Mouse (Mus musculus) lung, embryonic 14.5 days (tissue): ENCODE measurements around the gene Polr2a. TPM values are rescaled to one million over a fixed set of nuclear protein-coding genes. Genes with fewer than 3 reads are reported as not detected.

Source experiments
- ATAC-seq: fragments of 200-750 bp; cut with Nextera tagmentation; 2 replicates; pipeline ENCODE4 v1.8.0; 2017; ENCODE audit warnings: mild to moderate bottlenecking, moderate TSS enrichment, moderate library complexity; ENCODE audit not compliant: insufficient read depth
- DNase-seq: peaks from one replicate; pipeline ENCODE4 v3.0.0-alpha.2; 2015
- H3K27ac ChIP-seq: fragments of 300-500 bp; sonication (generic); 2 replicates; pipeline ENCODE4 v1.5.1; 2014; ENCODE audit warnings: low read depth, mild to moderate bottlenecking, moderate library complexity
- H3K27me3 ChIP-seq: fragments of 300-500 bp; sonication (generic); 2 replicates; pipeline ENCODE4 v1.6.1; 2014; ENCODE audit warnings: low read length, control low read depth; ENCODE audit not compliant: insufficient read depth
- H3K36me3 ChIP-seq: fragments of 300-500 bp; sonication (generic); 2 replicates; pipeline ENCODE4 v1.6.1; 2014; ENCODE audit warnings: control low read depth; ENCODE audit not compliant: insufficient read depth
- H3K4me1 ChIP-seq: fragments of 300-500 bp; sonication (generic); 2 replicates; pipeline ENCODE4 v1.6.1; 2014; ENCODE audit warnings: antibody characterized with exemption, control low read depth; ENCODE audit not compliant: insufficient read depth
- H3K4me2 ChIP-seq: fragments of 300-500 bp; sonication (generic); 2 replicates; pipeline ENCODE4 v1.6.1; 2014; ENCODE audit warnings: mild to moderate bottlenecking
- H3K4me3 ChIP-seq: fragments of 300-500 bp; sonication (generic); 2 replicates; pipeline ENCODE4 v1.5.1; 2014; ENCODE audit warnings: low read depth, low read length
- H3K9ac ChIP-seq: fragments of 300-500 bp; sonication (generic); 2 replicates; pipeline ENCODE4 v1.6.1; 2014
- H3K9me3 ChIP-seq: fragments of 300-500 bp; sonication (generic); 2 replicates; pipeline ENCODE4 v1.6.1; 2016; ENCODE audit warnings: low read depth, low read length, control low read depth
- CTCF ChIP-seq: IDR thresholded peaks from 2 replicates; pipeline ENCODE4 v1.5.1; 2016; ENCODE audit warnings: antibody characterized with exemption, low read depth
- WGBS: fragments of 180-500 bp; shearing (Covaris S2); extraction: QIAGEN DNeasy Blood & Tissue Kit; methylation state at CpG from one replicate; pipeline ENCODE4 v1.1.7; 2014; 5-methylcytosine and 5-hydroxymethylcytosine counted together
- polyA plus RNA-seq: library from polyadenylated mRNA; unstranded; fragments of >200 nt; fragmentation: Nextera tagmentation; extraction: Ambion mirVana; gene quantifications from 2 replicates; pipeline ENCODE4 v1.2.1, GENCODE M21; 2014

Polr2a gene
- polyA plus RNA-seq, result 50.4 and 50.5 TPM in 2 replicates

DNA sequence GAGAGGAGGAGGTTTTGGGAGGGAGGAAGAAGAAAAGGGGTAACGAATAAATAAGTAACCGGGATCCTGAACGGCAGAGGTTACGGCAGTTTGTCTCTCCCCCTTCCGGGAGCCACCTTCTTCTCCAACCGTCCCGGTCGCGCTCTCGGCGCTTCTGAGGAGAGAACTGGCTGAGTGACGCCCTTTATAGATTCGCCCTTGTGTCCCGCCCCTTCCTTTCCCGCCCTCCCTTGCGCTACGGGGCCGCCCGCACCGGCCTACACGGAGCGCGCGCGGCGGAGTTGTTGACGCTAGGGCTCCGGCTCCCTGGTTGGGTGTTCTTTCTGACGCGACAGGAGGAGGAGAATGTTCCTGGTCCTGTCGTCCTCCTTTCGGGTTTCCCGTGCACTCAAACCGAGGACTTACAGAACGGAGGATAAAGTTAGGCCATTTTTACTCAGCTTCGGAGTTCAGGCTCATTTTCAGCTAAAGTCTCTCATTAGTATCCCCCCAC lies at the start of gene Polr2a:
Polr2a (minus strand) TSS at position 160 of the 493 bp plus-strand sequence.
- peak within 1 kb of the TSS; percentile 84 for H3K9ac ChIP-seq
- peak within 1 kb of the TSS; percentile 54 for H3K4me3 ChIP-seq
- H3K36me3 ChIP-seq, result 0 out of 2 replicates have a peak, but pooled peaks cover 4% of the 10 kb centered on the region
- 0% methylated on average over 36 of the region's 36 CpGs for WGBS
- no peaks in the 10 kb centered on the region for H3K27me3 ChIP-seq
- H3K4me2 ChIP-seq, result peak within 1 kb of the TSS; percentile 88
- H3K4me1 ChIP-seq, result peaks cover 20% of the 10 kb centered on the region
- H3K9me3 ChIP-seq, result no peaks in the 10 kb centered on the region
- peak within 1 kb of the TSS; percentile 99 for H3K27ac ChIP-seq
- DNase-seq, result peak; percentile 99
- TF ChIP-seq CTCF, result no peak
- peak; percentile 94 for ATAC-seq

GRCm38 (mm10) chr11:69807641-69808040 lies 49.2 kb upstream of the Polr2a start:
- Histone ChIP-seq H3K36me3 (no peaks in the 10 kb centered on the region), H3K27ac (no peak overlapping the region), H3K9me3 (no peaks in the 10 kb centered on the region), H3K27me3 (peaks cover 27% of the 10 kb centered on the region), H3K4me2 (no peak overlapping the region), H3K9ac (no peak overlapping the region), H3K4me3 (no peak overlapping the region), H3K4me1 (peaks cover 18% of the 10 kb centered on the region)
- 58% methylated on average over 2 of the region's 2 CpGs for WGBS
- DNase-seq, result no peak
- no peak for TF ChIP-seq CTCF
- no peak for ATAC-seq

- DNase-seq (no peak), ATAC-seq (no peak)
- peak; percentile 36; the same call in 1 of the 2 replicates for TF ChIP-seq CTCF
- Histone ChIP-seq H3K36me3 (no peaks in the 10 kb centered on the region), H3K27ac (no peak overlapping the region), H3K27me3 (peaks cover 39% of the 10 kb centered on the region), H3K4me3 (no peak overlapping the region), H3K4me1 (peaks cover 25% of the 10 kb centered on the region), H3K9me3 (no peaks in the 10 kb centered on the region), H3K4me2 (no peak overlapping the region), H3K9ac (no peak overlapping the region)
- WGBS, result 79% methylated on average over 4 of the region's 4 CpGs
These were observed 47.9 kb upstream of the Polr2a start for GRCm38 (mm10) chr11:69806378-69806777.

DNA sequence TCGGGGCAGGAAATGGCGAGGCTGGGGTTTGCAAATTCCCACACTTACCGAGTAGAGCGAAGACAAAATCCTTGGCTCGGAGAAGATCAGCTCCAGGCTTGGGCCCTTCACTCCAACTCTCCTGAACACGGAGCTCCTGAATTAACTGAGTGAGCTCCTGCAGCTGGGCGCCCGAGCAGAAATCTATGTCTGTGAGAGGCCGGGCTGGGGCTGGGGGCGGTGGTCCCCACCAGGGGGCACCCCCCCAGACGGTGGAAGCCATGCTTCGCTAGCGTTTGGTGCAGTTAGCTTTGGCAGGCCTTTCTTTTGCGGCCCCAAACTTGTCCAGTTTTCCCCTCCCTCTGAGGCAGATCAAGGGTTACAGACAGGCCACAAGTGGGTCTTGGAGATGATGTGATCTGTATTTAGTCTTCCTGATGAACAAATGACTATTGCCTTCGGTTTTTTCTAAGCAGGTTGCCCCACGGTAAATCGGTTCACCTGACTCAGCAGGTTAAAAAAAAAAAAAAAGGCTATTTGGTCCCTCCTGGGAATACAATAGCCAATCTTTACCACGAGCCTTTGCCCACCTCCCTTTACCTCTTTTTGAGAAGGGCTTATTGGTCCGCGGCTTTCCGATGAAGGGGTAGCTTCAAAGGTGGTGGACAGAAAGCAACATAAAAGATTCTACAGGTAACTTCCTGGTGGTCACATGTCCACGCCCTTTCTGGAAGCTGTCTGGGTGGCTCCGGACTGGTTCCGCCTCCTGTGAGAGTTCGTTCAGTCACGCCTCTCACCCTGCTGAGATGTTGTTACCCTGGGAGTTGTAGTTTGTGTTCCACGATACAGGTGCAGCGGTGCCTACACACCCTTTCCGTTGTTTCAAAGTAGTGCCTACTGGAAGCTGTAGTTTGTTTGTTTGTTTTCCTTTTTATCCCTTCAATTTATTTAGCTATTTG lies 46.8 kb upstream of the Polr2a start, which contains the start of gene Tmem102:
Tmem102 (minus strand) TSS at position 653 of the 938 bp plus-strand sequence.
- Histone ChIP-seq H3K27ac (no peak within 1 kb of the TSS), H3K36me3 (no peaks in the 10 kb centered on the region), H3K4me1 (peaks cover 30% of the 10 kb centered on the region), H3K4me3 (peak within 1 kb of the TSS; percentile 52), H3K27me3 (peaks cover 43% of the 10 kb centered on the region), H3K4me2 (peak within 1 kb of the TSS; percentile 97), H3K9me3 (no peaks in the 10 kb centered on the region), H3K9ac (peak within 1 kb of the TSS; percentile 54)
- peak; percentile 39 for DNase-seq
- no peak for ATAC-seq
- TF ChIP-seq CTCF, result no peak
- 9% methylated on average over 29 of the region's 29 CpGs for WGBS

DNA sequence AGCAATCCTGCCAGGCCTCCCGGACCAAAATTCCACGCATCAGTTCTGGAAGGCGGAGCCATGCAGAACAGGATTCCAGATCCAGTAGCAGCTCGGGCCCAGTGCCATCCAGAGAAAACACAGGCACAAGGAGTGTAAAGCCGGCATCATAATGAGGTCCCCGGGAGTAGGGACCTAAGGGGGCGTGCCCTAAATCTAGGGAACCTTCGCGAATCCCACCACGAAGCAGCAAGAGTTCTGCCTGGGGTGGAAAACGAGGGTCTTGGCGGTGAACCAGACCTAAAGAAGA lies 46.2 kb upstream of the Polr2a start:
- DNase-seq (peak; percentile 34), ATAC-seq (no peak)
- Histone ChIP-seq H3K27ac (no peak overlapping the region), H3K4me2 (peak overlapping the region; percentile 97), H3K36me3 (no peaks in the 10 kb centered on the region), H3K4me1 (peaks cover 32% of the 10 kb centered on the region), H3K9me3 (no peaks in the 10 kb centered on the region), H3K4me3 (peak overlapping the region; percentile 52), H3K27me3 (peaks cover 45% of the 10 kb centered on the region), H3K9ac (peak overlapping the region; percentile 54)
- TF ChIP-seq CTCF, result no peak
- WGBS, result 11% methylated on average over 12 of the region's 12 CpGs

DNA sequence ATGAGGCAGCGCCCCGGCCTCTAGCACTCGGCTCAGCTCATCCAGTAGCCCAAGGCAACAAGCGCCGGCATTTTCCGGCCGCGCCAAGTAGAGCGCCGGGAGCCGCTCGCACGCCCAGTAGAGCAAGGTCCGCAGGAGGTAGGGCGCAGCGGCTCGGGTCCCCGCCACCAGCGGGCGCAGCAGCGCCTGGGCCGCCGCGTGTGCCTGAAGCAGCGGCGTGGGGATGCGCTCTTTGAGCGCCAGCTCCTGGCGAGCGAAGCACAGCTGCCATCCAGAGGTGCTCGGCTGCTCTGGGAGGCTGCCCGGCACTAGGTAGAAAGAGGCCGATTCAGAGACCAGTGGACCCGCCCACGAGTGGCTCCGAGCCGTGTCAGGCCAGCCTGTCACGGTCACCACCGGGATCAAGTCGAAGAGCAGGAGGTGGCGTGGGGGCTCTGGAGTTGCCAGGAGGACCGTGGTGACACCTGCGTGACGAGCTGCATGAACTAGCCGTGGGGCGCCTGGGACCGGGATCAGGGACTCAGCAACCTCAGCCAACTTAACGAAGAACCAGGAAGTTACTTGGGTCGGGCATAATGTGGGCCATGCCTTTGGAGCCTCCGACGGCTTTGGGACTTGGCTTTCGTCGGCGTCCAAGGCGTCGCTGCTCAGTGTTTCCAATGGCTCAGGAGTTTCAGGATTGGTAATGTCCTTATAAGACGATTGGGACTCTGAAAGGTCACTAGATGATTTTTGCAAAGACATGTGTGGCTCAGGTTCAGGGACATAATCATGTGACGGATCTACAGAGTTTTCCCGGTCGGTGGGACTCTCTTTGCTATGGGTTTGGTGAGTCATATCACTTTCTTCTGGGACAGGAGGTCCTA lies 45.6 kb upstream of the Polr2a start:
- Histone ChIP-seq H3K36me3 (no peaks in the 10 kb centered on the region), H3K9ac (peak overlapping the region; percentile 54), H3K27ac (0 out of 2 replicates have a peak overlapping the region, but pooled peaks have one; percentile 6), H3K4me2 (peak overlapping the region; percentile 97), H3K4me1 (peaks cover 38% of the 10 kb centered on the region), H3K4me3 (peak overlapping the region; percentile 52), H3K9me3 (no peaks in the 10 kb centered on the region), H3K27me3 (peaks cover 45% of the 10 kb centered on the region)
- peak; percentile 88 for DNase-seq
- WGBS, result 2% methylated on average over 60 of the region's 60 CpGs
- peak; percentile 62 for ATAC-seq
- peak; percentile 51 for TF ChIP-seq CTCF
